Mouse (Mus musculus) stomach, postnatal 0 days (tissue): Measurements from ENCODE around the gene Plcb1. TPM values are rescaled to one million over a fixed set of nuclear protein-coding genes. Genes with fewer than 3 reads are reported as not detected.

Experiments used
- ATAC-seq: fragments of 200-750 bp; cut with Nextera tagmentation; 2 replicates; pipeline ENCODE4 v1.8.0; 2017; ENCODE audit not compliant: low FRiP score, low TSS enrichment
- DNase-seq: peaks from one replicate; pipeline ENCODE4 v3.0.0-alpha.2; 2016; ENCODE audit warnings: low spot score
- H3K27ac ChIP-seq: fragments of 300-500 bp; sonication (generic); replicated peaks from 2 replicates; pipeline ENCODE4 v1.5.1; 2014; ENCODE audit warnings: mild to moderate bottlenecking, control low read depth
- H3K27me3 ChIP-seq: fragments of 300-500 bp; sonication (generic); 2 replicates; pipeline ENCODE4 v1.6.1; 2014; ENCODE audit warnings: low read length; ENCODE audit not compliant: control insufficient read depth, insufficient read depth
- H3K36me3 ChIP-seq: fragments of 300-500 bp; sonication (generic); 2 replicates; pipeline ENCODE4 v1.6.1; 2014; ENCODE audit warnings: low read length, mixed read lengths; ENCODE audit not compliant: control insufficient read depth, insufficient read depth
- H3K4me1 ChIP-seq: fragments of 300-500 bp; sonication (generic); replicated peaks from 2 replicates; pipeline ENCODE4 v1.6.1; 2014; ENCODE audit warnings: antibody characterized with exemption; ENCODE audit not compliant: control insufficient read depth, insufficient read depth
- H3K4me2 ChIP-seq: fragments of 300-500 bp; sonication (generic); replicated peaks from 2 replicates; pipeline ENCODE4 v1.6.1; 2014; ENCODE audit warnings: low read depth, mild to moderate bottlenecking, control low read depth, moderate library complexity
- H3K4me3 ChIP-seq: fragments of 300-500 bp; sonication (generic); 2 replicates; pipeline ENCODE4 v1.5.1; 2014; ENCODE audit warnings: low read depth, low read length, control low read depth
- H3K9ac ChIP-seq: fragments of 300-500 bp; sonication (generic); 2 replicates; pipeline ENCODE4 v1.6.1; 2014; ENCODE audit warnings: mild to moderate bottlenecking, low read length, control low read depth, mixed read lengths
- H3K9me3 ChIP-seq: fragments of 300-500 bp; sonication (generic); 2 replicates; pipeline ENCODE4 v1.6.1; 2016; ENCODE audit warnings: low read length; ENCODE audit not compliant: control insufficient read depth
- CTCF ChIP-seq: IDR thresholded peaks from 2 replicates; pipeline ENCODE4 v1.5.1; 2016; ENCODE audit warnings: antibody characterized with exemption, low read depth, mild to moderate bottlenecking, moderate library complexity
- EP300 ChIP-seq: optimal IDR thresholded peaks from 2 replicates; pipeline ENCODE3; 2016; ENCODE audit warnings: antibody characterized with exemption
- whole genome bisulfite sequencing: fragments of 180-500 bp; shearing (Covaris S2); extraction: QIAGEN DNeasy Blood & Tissue Kit; methylation state at CpG from one replicate; pipeline ENCODE4 v1.1.7; 2014; 5-methylcytosine and 5-hydroxymethylcytosine counted together
- polyA plus RNA-seq: library from polyadenylated mRNA; unstranded; fragments of >200 nt; fragmentation: Nextera tagmentation; extraction: Ambion mirVana; gene quantifications from 2 replicates; pipeline ENCODE4 v1.2.1, GENCODE M21; 2015

Plcb1 gene
- polyA plus RNA-seq, 1 experiment from 2014 or later: 7.0 TPM

GRCm38 (mm10) chr2:135409418-135410097, 623.7 kb downstream of the Plcb1 start:
- H3K27me3 ChIP-seq: no peaks in the 10 kb centered on the region
- H3K27ac ChIP-seq: no peak overlapping the region
- H3K4me3 ChIP-seq: no peak overlapping the region
- H3K36me3 ChIP-seq: no peaks in the 10 kb centered on the region
- no peak for DNase-seq
- H3K9me3 ChIP-seq: no peaks in the 10 kb centered on the region
- H3K4me1 ChIP-seq: no peaks in the 10 kb centered on the region
- no peak overlapping the region for H3K4me2 ChIP-seq
- TF ChIP-seq EP300: no peak
- no peak for TF ChIP-seq CTCF
- 71% methylated on average over 5 of the region's 5 CpGs for WGBS
- no peak overlapping the region for H3K9ac ChIP-seq
- ATAC-seq: no peak

DNA sequence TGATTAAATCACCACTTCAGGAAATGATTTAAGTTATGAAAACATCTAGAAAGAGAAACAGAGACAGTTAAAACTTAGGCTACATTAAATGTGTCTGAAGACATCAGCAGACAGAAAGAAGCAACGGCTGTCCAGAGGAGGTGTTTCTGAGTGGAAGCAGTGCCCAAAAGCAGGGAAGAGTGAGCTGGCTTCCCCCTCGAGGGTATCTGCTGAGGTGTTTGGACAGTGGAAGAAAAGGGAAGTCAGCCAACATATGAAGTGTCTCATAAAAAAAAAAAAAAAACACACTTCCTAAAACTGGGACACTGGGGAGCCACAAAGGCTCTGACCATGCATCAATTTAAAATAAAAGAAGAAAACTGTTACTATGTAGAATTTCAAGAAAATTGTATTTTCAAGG, 625.8 kb downstream of the Plcb1 start:
- Histone ChIP-seq H3K36me3 (no peaks in the 10 kb centered on the region), H3K27ac (no peak overlapping the region), H3K9ac (no peak overlapping the region), H3K4me1 (no peaks in the 10 kb centered on the region), H3K4me2 (no peak overlapping the region), H3K9me3 (no peaks in the 10 kb centered on the region), H3K27me3 (no peaks in the 10 kb centered on the region), H3K4me3 (no peak overlapping the region)
- no peak for ATAC-seq
- WGBS: 44% methylated on average over 2 of the region's 2 CpGs
- TF ChIP-seq CTCF (no peak), EP300 (no peak)
- DNase-seq: no peak

DNA sequence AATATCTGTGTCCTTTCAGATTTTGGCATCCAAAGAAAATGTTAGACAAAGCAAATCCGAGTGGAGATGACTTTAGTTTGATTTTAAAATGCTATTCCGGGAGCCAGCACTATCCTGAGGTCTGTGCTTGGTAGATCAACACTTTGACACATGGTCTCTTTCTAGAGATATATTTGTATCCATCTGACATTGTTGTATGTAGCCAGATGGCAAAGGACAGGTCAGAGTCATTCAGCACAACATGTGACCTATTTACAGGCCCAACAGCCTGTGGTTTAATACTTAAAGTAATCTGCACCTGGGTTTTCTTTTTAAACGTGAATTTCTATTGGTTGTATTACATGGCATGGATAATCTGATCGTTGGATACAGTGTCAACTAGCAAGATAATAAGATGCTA, 629.3 kb downstream of the Plcb1 start:
- Histone ChIP-seq H3K27me3 (no peaks in the 10 kb centered on the region), H3K27ac (no peak overlapping the region), H3K9ac (no peak overlapping the region), H3K4me1 (no peaks in the 10 kb centered on the region), H3K4me2 (no peak overlapping the region), H3K9me3 (no peaks in the 10 kb centered on the region), H3K36me3 (no peaks in the 10 kb centered on the region), H3K4me3 (no peak overlapping the region)
- ATAC-seq: no peak
- no peak for TF ChIP-seq EP300
- TF ChIP-seq CTCF: no peak
- no peak for DNase-seq
- 73% methylated on average over 4 of the region's 4 CpGs for WGBS

DNA sequence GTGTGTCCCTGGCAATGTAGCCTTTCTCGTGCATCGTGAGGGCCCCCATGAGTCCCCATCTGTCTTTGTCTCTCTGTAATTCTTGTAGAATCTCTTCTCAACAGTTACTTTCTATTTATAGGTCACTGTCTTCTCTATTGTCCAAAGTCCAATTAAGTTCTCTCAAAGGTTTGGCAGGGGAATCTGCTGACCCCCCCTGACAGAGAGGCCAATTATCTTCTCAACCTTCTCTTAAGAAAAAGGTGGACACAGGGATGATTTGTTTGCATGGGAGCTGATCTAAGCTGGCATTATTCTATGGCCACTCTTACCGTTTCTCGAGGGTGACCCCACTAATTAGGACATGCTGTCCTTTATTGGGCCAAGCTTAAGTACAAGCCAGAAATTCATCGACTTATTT, 633.4 kb downstream of the Plcb1 start:
- Histone ChIP-seq H3K36me3 (no peaks in the 10 kb centered on the region), H3K27me3 (no peaks in the 10 kb centered on the region), H3K4me1 (no peaks in the 10 kb centered on the region), H3K4me3 (no peak overlapping the region), H3K9ac (no peak overlapping the region), H3K4me2 (no peak overlapping the region), H3K27ac (no peak overlapping the region), H3K9me3 (no peaks in the 10 kb centered on the region)
- TF ChIP-seq EP300 (no peak), CTCF (no peak)
- whole genome bisulfite sequencing: 75% methylated on average over 5 of the region's 5 CpGs
- ATAC-seq: no peak
- DNase-seq: no peak

DNA sequence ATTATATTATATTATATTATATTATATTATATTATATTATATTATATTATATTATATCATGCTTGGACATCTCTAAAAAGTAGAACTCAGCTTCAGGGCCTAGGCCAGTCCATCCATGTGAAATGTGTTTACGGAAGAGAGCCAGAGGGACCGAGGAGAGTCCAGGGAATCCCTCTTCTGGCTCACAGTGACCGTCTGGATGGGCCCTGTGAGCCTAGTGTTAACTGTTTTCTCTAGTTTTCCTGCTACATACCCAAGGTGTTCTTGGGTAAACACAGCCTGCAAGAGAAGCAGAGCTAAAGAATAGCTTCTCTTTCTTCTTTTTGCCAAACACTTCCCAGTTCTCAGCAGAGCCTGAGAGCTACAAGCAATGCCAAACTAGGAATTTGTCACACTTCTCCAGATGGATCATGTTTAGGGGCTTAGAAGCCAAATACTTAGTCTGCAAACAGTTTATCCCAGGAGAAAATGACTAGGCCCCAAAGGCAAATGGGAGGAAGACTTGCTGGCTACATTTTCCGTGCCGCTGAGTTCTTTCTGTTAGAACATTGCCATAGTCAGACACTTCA, 649.2 kb downstream of the Plcb1 start:
- Histone ChIP-seq H3K9me3 (no peaks in the 10 kb centered on the region), H3K9ac (no peak overlapping the region), H3K27me3 (no peaks in the 10 kb centered on the region), H3K4me1 (no peaks in the 10 kb centered on the region), H3K36me3 (no peaks in the 10 kb centered on the region), H3K27ac (no peak overlapping the region), H3K4me2 (no peak overlapping the region), H3K4me3 (no peak overlapping the region)
- TF ChIP-seq CTCF (no peak), EP300 (no peak)
- WGBS: 35% methylated on average over 5 of the region's 5 CpGs
- no peak for DNase-seq
- ATAC-seq: no peak

DNA sequence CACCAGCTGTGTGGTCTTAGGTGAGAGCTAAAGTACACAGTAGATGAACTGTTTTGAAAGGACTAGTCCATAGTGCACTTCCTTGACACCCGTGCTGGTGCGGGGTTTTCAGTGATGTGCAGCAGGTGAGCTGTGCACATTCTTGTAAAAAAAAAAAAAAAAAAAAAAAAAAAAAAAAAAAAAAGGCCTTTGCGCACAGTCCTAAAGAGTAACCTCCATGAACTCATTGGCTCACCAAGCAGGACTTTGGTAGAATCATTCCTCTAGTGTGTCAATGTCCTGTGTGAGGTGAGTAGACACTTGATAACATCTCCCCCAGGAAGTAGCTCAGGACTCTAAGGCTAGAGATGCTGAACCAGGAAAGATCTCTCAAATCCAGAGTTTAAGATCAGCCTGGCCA, 653.2 kb downstream of the Plcb1 start:
- Histone ChIP-seq H3K27ac (no peak overlapping the region; the same call in 1 of the 2 replicates), H3K36me3 (no peaks in the 10 kb centered on the region)
- no peak for ATAC-seq

More for the DNA sequence above, 653.2 kb downstream of the Plcb1 start:
- no peak overlapping the region for H3K4me3 ChIP-seq
- no peak for DNase-seq
- no peak overlapping the region for H3K4me2 ChIP-seq
- 72% methylated on average over 3 of the region's 3 CpGs for WGBS
- no peaks in the 10 kb centered on the region for H3K4me1 ChIP-seq
- TF ChIP-seq EP300 (no peak), CTCF (no peak)
- H3K27me3 ChIP-seq: no peaks in the 10 kb centered on the region
- no peak overlapping the region for H3K9ac ChIP-seq
- no peaks in the 10 kb centered on the region for H3K9me3 ChIP-seq
